Mouse (Mus musculus): Measurements from ENCODE around the gene Zmiz1. TPM values are rescaled to one million over a fixed set of nuclear protein-coding genes. Genes with fewer than 3 reads are reported as not detected.

Gene Zmiz1
- polyA plus RNA-seq, 1 experiment from 2014 or later, result 31.3 TPM

DNA sequence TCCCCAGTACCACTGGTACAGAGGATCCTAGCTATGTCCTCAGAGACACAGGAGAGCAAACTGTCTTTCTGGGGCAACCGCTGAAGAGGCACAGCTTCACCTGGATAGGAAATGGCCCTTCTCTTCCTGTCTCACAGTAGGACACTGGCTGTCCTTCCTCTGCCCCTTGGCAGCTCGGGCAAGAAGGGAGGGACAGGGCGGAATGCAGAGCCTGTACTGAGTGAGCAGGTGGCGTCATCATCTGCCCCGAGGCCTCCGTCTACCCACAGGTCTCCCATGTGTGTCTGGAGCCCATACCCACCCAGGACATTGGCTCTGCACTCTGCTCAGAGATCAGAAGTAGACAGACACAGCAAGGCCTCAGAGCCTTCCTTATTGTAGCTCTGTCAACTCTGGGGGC, 172.5 kb downstream of the Zmiz1 start:
- no peaks in the 10 kb centered on the region for H3K27me3 ChIP-seq (ENCODE audit: control insufficient read depth, insufficient read depth, low read length)
- no peak overlapping the region for H3K4me2 ChIP-seq (ENCODE audit: low read length)
- WGBS, result 83% methylated on average over 6 of the region's 6 CpGs
- H3K27ac ChIP-seq (replicated peaks in 1 of 2; ENCODE audit: control insufficient read depth in 1 of 2, insufficient read depth in 1 of 2, low read depth in 2 of 2, low read length in 2 of 2), result peak overlapping the region in 1 of 2 experiments; percentile 82; a peak in 2 of 4 replicates
- no peak overlapping the region for H3K4me3 ChIP-seq (ENCODE audit: control insufficient read depth in 1 of 2, insufficient read depth in 1 of 2, low read depth in 1 of 2, low read length in 2 of 2)
- no peak overlapping the region for H3K9ac ChIP-seq (ENCODE audit: low read length)
- ATAC-seq (ENCODE audit: insufficient number of reproducible peaks, insufficient read depth, low FRiP score, low read depth), result no peak
- no peaks in the 10 kb centered on the region for H3K9me3 ChIP-seq (ENCODE audit: control insufficient read depth, low read length)
- H3K4me1 ChIP-seq (ENCODE audit: control insufficient read depth in 2 of 2, insufficient read depth in 2 of 2, low read length in 2 of 2), result peaks cover 74 to 96% of the 10 kb centered on the region in 2 experiments
- peaks cover 36% of the 10 kb centered on the region for H3K36me3 ChIP-seq (ENCODE audit: control insufficient read depth, insufficient read depth, low read length)

DNA sequence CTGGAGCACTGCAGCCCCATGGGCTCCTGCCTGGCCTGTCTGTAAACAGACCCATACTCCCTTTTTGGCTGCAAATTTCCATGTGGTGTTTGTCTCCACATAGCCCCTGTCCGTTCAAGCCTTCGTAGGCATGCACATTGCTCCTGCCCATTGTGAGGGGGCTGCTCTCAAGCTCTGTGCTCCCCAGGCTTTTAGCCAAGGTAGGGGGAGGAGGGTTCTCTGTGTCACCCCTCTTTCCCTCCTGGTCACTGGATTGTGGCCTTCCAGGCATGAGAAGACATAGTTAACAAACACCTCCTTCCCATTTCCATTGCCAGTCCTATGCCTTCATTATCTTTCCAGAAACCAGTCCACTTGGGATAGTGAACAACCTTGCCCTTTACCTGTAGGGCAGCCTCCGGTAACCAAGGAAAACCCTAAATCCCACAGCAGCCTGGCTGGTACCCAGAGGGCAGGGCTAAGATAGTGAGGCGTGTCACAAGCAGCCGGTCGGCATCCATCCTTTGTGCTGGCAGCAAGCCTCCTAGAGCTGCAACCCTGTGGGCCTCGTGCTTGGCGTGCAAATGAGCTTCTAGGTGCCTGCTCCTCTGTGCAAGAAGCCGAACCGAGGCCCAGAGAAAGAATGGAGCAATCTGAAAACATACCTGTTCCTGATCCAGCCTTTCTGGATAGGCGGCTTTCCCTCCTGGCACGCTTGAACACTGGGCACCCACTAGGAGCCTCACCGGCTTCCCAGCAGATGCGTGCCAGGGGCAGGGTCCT, 174.7 kb downstream of the Zmiz1 start:
- ATAC-seq (ENCODE audit: insufficient number of reproducible peaks, insufficient read depth, low FRiP score, low read depth), result no peak
- no peaks in the 10 kb centered on the region for H3K9me3 ChIP-seq (ENCODE audit: control insufficient read depth, low read length)
- H3K27ac ChIP-seq (replicated peaks in 1 of 2; ENCODE audit: control insufficient read depth in 1 of 2, insufficient read depth in 1 of 2, low read depth in 2 of 2, low read length in 2 of 2), result peak overlapping the region; percentile 52 to 77
- peaks cover 45% of the 10 kb centered on the region for H3K36me3 ChIP-seq (ENCODE audit: control insufficient read depth, insufficient read depth, low read length)
- no peak overlapping the region for H3K4me3 ChIP-seq (ENCODE audit: control insufficient read depth in 1 of 2, insufficient read depth in 1 of 2, low read depth in 1 of 2, low read length in 2 of 2)
- peak overlapping the region; percentile 7; the same call in 1 of the 2 replicates for H3K4me2 ChIP-seq (ENCODE audit: low read length)
- H3K27me3 ChIP-seq (ENCODE audit: control insufficient read depth, insufficient read depth, low read length), result no peaks in the 10 kb centered on the region
- H3K9ac ChIP-seq (ENCODE audit: low read length), result peak overlapping the region; percentile 53
- peaks cover 62 to 84% of the 10 kb centered on the region in 2 experiments for H3K4me1 ChIP-seq (ENCODE audit: control insufficient read depth in 2 of 2, insufficient read depth in 2 of 2, low read length in 2 of 2)
- 56% methylated on average over 14 of the region's 14 CpGs for WGBS

DNA sequence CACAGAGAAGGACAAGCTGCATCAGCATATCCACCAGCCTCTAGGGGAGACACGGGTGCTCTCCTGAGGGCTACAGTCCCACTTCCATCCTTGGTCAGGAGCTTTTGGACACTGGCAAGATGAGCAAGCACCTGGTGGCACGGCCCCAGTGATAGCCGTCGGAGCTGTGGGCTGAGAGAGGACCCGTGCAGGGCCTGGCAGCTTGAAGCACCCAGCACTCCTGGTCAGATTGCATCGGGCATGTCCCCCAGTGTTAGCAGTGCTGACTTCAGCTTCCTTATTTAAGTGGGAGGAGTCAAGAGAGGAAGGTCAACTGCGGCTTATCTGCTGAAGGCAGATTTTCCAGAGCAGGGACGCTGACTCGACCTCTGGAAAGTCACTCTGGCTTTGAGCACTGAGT, 175.3 kb downstream of the Zmiz1 start:
- Histone ChIP-seq H3K4me3 (ENCODE audit: control insufficient read depth in 1 of 2, insufficient read depth in 1 of 2, low read depth in 1 of 2, low read length in 2 of 2) (no peak overlapping the region), H3K36me3 (ENCODE audit: control insufficient read depth, insufficient read depth, low read length) (peaks cover 49% of the 10 kb centered on the region), H3K4me2 (ENCODE audit: low read length) (peak overlapping the region; percentile 7; the same call in 1 of the 2 replicates), H3K27ac (replicated peaks in 1 of 2; ENCODE audit: control insufficient read depth in 1 of 2, insufficient read depth in 1 of 2, low read depth in 2 of 2, low read length in 2 of 2) (peak overlapping the region; percentile 37 to 77), H3K9me3 (ENCODE audit: control insufficient read depth, low read length) (no peaks in the 10 kb centered on the region), H3K27me3 (ENCODE audit: control insufficient read depth, insufficient read depth, low read length) (no peaks in the 10 kb centered on the region), H3K9ac (ENCODE audit: low read length) (peak overlapping the region; percentile 53), H3K4me1 (ENCODE audit: control insufficient read depth in 2 of 2, insufficient read depth in 2 of 2, low read length in 2 of 2) (peaks cover 58 to 84% of the 10 kb centered on the region in 2 experiments)
- WGBS, result 9% methylated on average over 9 of the region's 9 CpGs
- no peak for ATAC-seq (ENCODE audit: insufficient number of reproducible peaks, insufficient read depth, low FRiP score, low read depth)

DNA sequence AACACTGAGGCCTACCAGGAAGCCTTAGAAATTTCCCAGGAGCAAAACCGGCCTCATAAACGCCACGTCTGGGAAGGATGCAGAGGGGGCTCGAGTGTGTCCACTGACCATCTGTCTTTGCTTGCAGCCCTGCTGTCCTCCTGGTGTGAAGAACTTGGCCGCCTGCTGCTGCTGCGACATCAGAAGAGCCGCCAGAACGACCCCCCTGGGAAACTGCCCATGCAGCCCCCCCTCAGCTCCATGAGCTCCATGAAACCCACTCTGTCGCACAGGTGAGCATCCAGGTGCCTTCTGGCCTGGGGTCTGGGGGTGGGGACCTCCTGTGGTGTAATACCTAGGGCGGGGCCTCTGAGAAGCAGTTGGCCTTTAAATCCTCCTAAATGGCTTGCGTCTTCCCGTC, 176.8 kb downstream of the Zmiz1 start:
- no peak overlapping the region for H3K4me3 ChIP-seq (ENCODE audit: control insufficient read depth in 1 of 2, insufficient read depth in 1 of 2, low read depth in 1 of 2, low read length in 2 of 2)
- peaks cover 58 to 86% of the 10 kb centered on the region in 2 experiments for H3K4me1 ChIP-seq (ENCODE audit: control insufficient read depth in 2 of 2, insufficient read depth in 2 of 2, low read length in 2 of 2)
- ATAC-seq (ENCODE audit: insufficient number of reproducible peaks, insufficient read depth, low FRiP score, low read depth), result no peak
- WGBS, result 78% methylated on average over 11 of the region's 12 CpGs
- no peaks in the 10 kb centered on the region for H3K27me3 ChIP-seq (ENCODE audit: control insufficient read depth, insufficient read depth, low read length)
- H3K9me3 ChIP-seq (ENCODE audit: control insufficient read depth, low read length), result no peaks in the 10 kb centered on the region
- peaks cover 52% of the 10 kb centered on the region for H3K36me3 ChIP-seq (ENCODE audit: control insufficient read depth, insufficient read depth, low read length)
- H3K4me2 ChIP-seq (ENCODE audit: low read length), result no peak overlapping the region
- H3K27ac ChIP-seq (replicated peaks in 1 of 2; ENCODE audit: control insufficient read depth in 1 of 2, insufficient read depth in 1 of 2, low read depth in 2 of 2, low read length in 2 of 2), result peak overlapping the region in 1 of 2 experiments; percentile 66; a peak in 2 of 4 replicates
- peak overlapping the region; percentile 41; the same call in 1 of the 2 replicates for H3K9ac ChIP-seq (ENCODE audit: low read length)

DNA sequence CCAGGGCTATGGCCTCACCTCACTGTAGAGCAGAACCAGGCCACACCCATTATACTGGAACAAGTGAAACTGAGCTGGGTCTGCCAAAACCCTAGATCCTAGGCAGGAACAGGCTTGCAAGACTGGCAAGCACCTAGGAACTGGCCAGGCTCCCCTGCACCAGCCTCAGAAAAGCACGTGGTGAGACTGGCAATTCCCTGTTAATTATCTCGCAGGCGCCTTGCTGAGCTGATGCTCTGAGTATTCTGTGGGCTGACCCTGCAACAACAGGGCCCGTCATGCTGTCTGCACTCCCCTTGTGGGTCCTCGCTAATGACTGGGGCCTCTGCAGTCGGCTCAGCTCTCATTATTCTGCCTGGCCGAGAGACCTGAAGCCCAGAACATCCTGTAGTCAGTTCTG, 177.3 kb downstream of the Zmiz1 start:
- no peaks in the 10 kb centered on the region for H3K27me3 ChIP-seq (ENCODE audit: control insufficient read depth, insufficient read depth, low read length)
- no peaks in the 10 kb centered on the region for H3K9me3 ChIP-seq (ENCODE audit: control insufficient read depth, low read length)
- H3K27ac ChIP-seq (replicated peaks in 1 of 2; ENCODE audit: control insufficient read depth in 1 of 2, insufficient read depth in 1 of 2, low read depth in 2 of 2, low read length in 2 of 2), result peak overlapping the region; percentile 2 to 66; a peak in 3 of 4 replicates
- no peak overlapping the region for H3K4me2 ChIP-seq (ENCODE audit: low read length)
- peaks cover 57 to 85% of the 10 kb centered on the region in 2 experiments for H3K4me1 ChIP-seq (ENCODE audit: control insufficient read depth in 2 of 2, insufficient read depth in 2 of 2, low read length in 2 of 2)
- ATAC-seq (ENCODE audit: insufficient number of reproducible peaks, insufficient read depth, low FRiP score, low read depth), result no peak
- peaks cover 49% of the 10 kb centered on the region for H3K36me3 ChIP-seq (ENCODE audit: control insufficient read depth, insufficient read depth, low read length)
- H3K9ac ChIP-seq (ENCODE audit: low read length), result peak overlapping the region; percentile 41; the same call in 1 of the 2 replicates
- no peak overlapping the region for H3K4me3 ChIP-seq (ENCODE audit: control insufficient read depth in 1 of 2, insufficient read depth in 1 of 2, low read depth in 1 of 2, low read length in 2 of 2)
- WGBS, result 35% methylated on average over 7 of the region's 7 CpGs

DNA sequence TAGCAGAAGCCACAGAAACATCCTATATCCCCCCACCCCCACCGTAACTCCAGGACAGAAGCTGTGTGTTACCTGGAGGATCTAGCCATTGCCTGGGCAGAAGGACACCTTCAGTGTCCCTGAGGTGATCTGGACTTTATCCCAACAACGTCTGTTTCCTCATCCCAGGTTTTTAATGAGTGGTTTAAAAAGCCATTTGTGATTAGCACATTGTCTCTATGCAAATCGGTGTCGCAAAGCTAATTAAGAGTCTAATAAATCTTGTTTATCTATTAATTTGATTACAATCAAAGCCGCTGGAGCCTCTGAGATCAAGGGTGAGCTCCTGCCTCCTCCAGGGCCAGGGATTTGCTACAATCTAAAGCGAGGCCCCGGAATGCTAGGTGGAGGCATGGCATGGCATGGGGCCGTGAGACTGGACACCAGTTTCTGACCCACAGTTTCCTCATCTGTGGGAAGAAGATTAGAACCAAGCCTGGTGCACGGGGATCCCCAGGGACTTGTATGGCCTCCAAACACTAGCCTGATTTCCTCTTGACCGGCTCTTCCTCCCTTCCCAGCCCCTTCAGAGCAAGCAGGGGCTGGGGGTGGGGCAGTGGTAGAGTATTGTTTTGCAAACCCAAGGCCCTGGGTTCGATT, 180.3 kb downstream of the Zmiz1 start:
- peaks cover 37 to 57% of the 10 kb centered on the region in 2 experiments for H3K4me1 ChIP-seq (ENCODE audit: control insufficient read depth in 2 of 2, insufficient read depth in 2 of 2, low read length in 2 of 2)
- no peaks in the 10 kb centered on the region for H3K27me3 ChIP-seq (ENCODE audit: control insufficient read depth, insufficient read depth, low read length)
- H3K4me2 ChIP-seq (ENCODE audit: low read length), result no peak overlapping the region
- no peak overlapping the region for H3K4me3 ChIP-seq (ENCODE audit: control insufficient read depth in 1 of 2, insufficient read depth in 1 of 2, low read depth in 1 of 2, low read length in 2 of 2)
- no peak overlapping the region for H3K9ac ChIP-seq (ENCODE audit: low read length)
- H3K36me3 ChIP-seq (ENCODE audit: control insufficient read depth, insufficient read depth, low read length), result peaks cover 74% of the 10 kb centered on the region
- H3K27ac ChIP-seq (replicated peaks in 1 of 2; ENCODE audit: control insufficient read depth in 1 of 2, insufficient read depth in 1 of 2, low read depth in 2 of 2, low read length in 2 of 2), result peak overlapping the region; percentile 72 to 92
- ATAC-seq (ENCODE audit: insufficient number of reproducible peaks, insufficient read depth, low FRiP score, low read depth), result no peak
- WGBS, result 71% methylated on average over 11 of the region's 11 CpGs
- no peaks in the 10 kb centered on the region for H3K9me3 ChIP-seq (ENCODE audit: control insufficient read depth, low read length)

DNA sequence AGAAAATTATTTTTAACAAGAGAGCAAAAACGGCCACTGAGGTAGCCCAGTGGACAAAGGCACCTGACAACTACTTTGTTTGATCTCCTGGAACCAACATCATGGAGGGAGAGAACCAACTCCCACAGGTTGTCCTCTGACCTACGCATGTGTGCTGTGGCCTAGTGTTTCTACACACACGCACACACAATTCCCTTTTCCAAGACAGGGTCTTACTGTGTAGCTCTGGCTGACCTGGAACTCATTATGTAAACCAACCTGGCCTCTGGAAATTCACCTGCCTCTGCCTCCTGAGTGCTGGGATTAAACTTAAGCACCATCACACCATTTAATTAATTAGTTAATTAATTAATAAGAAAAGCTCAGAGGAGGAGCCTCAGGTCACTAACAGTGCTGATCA, 181.0 kb downstream of the Zmiz1 start:
- peak overlapping the region; percentile 72 to 92 for H3K27ac ChIP-seq (replicated peaks in 1 of 2; ENCODE audit: control insufficient read depth in 1 of 2, insufficient read depth in 1 of 2, low read depth in 2 of 2, low read length in 2 of 2)
- H3K27me3 ChIP-seq (ENCODE audit: control insufficient read depth, insufficient read depth, low read length), result no peaks in the 10 kb centered on the region
- H3K4me1 ChIP-seq (ENCODE audit: control insufficient read depth in 2 of 2, insufficient read depth in 2 of 2, low read length in 2 of 2), result peaks cover 31 to 50% of the 10 kb centered on the region in 2 experiments
- H3K4me3 ChIP-seq (ENCODE audit: control insufficient read depth in 1 of 2, insufficient read depth in 1 of 2, low read depth in 1 of 2, low read length in 2 of 2), result no peak overlapping the region
- ATAC-seq (ENCODE audit: insufficient number of reproducible peaks, insufficient read depth, low FRiP score, low read depth), result no peak
- H3K4me2 ChIP-seq (ENCODE audit: low read length), result no peak overlapping the region
- peak overlapping the region; percentile 62; the same call in 1 of the 2 replicates for H3K9ac ChIP-seq (ENCODE audit: low read length)
- peaks cover 81% of the 10 kb centered on the region for H3K36me3 ChIP-seq (ENCODE audit: control insufficient read depth, insufficient read depth, low read length)
- no peaks in the 10 kb centered on the region for H3K9me3 ChIP-seq (ENCODE audit: control insufficient read depth, low read length)
- WGBS, result 63% methylated on average over 3 of the region's 3 CpGs
